Mouse (Mus musculus) G1E-ER4 (cell line): ENCODE data around the gene Chd1. TPM values are rescaled to one million over a fixed set of nuclear protein-coding genes. Genes with fewer than 3 reads are reported as not detected.

Experiments
- GATA1 ChIP-seq: IDR thresholded peaks from one replicate; pipeline ENCODE4 v1.8.0; 2012; ENCODE audit warnings: low read length, inconsistent platforms
- polyA plus RNA-seq: library from polyadenylated mRNA; stranded (reverse); fragments of >175 nt; gene quantifications from 2 replicates; pipeline ENCODE4 v1.2.3, GENCODE M21; 2012

The Chd1 gene
- polyA plus RNA-seq, 1 experiment: 118 TPM

DNA sequence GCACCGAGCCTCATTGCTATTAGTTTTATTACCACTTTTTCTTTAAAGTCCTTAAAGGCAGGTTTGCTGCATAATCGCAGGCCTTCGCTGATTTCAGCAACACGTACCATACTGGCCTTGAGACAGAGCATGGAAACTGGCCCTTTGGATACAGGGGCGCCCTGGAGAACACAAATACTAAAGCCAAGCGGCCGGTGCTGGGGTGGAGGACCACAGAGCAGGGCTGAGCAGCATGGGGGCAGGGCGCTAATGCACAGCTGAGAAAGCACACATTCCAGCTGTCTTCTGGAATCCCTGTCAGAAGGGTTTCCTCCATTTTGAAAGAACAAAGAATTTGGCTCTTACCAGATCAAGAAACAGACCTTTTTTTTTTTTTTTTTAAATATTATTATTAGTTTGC is 113.6 kb downstream of the Chd1 start:
- TF ChIP-seq GATA1: no peak

DNA sequence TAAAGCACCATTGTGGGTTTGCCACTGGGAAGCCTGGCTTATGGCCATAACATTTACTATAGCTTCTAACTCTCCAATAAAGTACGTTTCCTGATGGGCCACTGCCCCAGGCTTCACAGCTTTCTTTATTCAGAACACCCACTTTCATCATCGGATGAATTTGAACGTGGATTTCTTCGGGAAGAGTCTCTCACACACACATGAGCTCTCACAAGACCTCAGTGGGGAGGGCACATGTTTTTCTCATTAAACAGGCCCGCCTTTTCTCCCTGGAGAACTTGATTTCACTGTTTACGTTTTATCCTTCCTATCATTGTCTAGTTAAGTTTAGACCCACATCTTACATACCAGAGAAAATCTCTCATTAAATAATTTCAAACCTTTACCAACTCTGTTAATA is 115.4 kb downstream of the Chd1 start:
- no peak for TF ChIP-seq GATA1

DNA sequence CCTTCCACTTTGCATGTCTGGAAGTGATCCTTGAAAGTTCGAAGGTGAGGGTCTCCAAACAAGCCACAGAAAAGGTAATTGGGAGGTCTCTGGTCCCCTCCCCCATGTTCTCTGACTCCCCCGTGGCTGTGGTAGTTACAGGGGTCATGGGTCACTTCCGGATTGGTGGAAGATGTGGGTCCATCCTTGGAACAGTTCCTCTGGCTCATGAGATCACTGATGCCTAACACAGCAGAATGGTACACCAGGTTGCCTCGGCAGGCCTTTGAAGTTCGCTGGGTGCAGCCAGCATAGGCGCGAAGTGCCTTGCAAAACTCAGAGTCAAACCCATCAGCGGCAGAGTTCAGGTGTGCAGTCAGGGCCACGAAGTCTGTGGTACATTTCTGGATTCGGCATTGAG is 116.0 kb downstream of the Chd1 start:
- TF ChIP-seq GATA1: no peak

DNA sequence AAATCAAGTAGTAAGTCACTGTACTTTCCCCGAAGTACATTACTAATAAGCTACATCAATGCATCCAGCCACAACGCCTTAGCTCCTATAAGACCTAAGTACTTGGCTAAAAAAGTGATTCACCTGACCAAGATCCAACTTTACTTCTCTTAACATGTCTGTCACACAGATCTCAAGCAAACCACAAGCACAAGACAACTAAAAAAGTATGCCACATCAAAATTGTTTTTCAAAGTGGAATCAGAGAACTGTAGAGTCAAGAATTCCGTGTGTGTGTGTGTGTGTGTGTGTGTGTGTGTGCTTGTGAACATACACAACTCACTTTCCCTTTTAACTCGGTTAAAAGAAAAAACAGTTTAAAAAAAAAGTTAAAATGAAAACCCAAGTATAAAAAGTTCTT is 116.9 kb downstream of the Chd1 start:
- TF ChIP-seq GATA1: no peak

Other genes with a start within 250 kb of the Chd1 start
- 11.3 and 54.9 TPM in 2 replicates for gene Psmb1, start 205.2 kb upstream of the Chd1 start, polyA plus RNA-seq
- 4.4 and 5.7 TPM in 2 replicates for gene Tbp, start 205.1 kb upstream of the Chd1 start, polyA plus RNA-seq
- gene Pdcd2, start 177.7 kb upstream of the Chd1 start, polyA plus RNA-seq: 143 and 197 TPM in 2 replicates
- 0.41 and 0.63 TPM in 2 replicates for gene Prdm9, start 140.6 kb upstream of the Chd1 start, polyA plus RNA-seq
- not detected in 2 replicates for gene Rgmb, start 126.1 kb downstream of the Chd1 start, polyA plus RNA-seq